Mouse (Mus musculus): ENCODE data around the gene Fam122a. TPM values are rescaled to one million over a fixed set of nuclear protein-coding genes. Genes with fewer than 3 reads are reported as not detected.

The Fam122a gene
- polyA plus RNA-seq, 1 experiment from 2014 or later: 20.5 TPM

GRCm38 (mm10) chr19:24452441-24452898 lies 24.7 kb downstream of the Fam122a start:
- no peak overlapping the region for H3K27ac ChIP-seq (ENCODE audit: low read length)
- H3K36me3 ChIP-seq (ENCODE audit: control insufficient read depth, insufficient read depth): no peaks in the 10 kb centered on the region
- peaks cover 15% of the 10 kb centered on the region for H3K4me1 ChIP-seq (ENCODE audit: control insufficient read depth, low read depth, low read length)
- no peaks in the 10 kb centered on the region for H3K27me3 ChIP-seq (ENCODE audit: control insufficient read depth, insufficient read depth, low read depth, low read length)
- peak; percentile 86 for ATAC-seq (ENCODE audit: low read depth)
- no peak overlapping the region for H3K4me3 ChIP-seq (ENCODE audit: low read depth, low read length)
- H3K9ac ChIP-seq (ENCODE audit: low read depth, low read length): no peak overlapping the region
- H3K9me3 ChIP-seq (replicated peaks; ENCODE audit: control insufficient read depth, low read length): no peaks in the 10 kb centered on the region
- H3K4me2 ChIP-seq (ENCODE audit: low read depth, low read length): peak overlapping the region; percentile 18; the same call in 1 of the 2 replicates
- WGBS (ENCODE audit: insufficient replicate concordance): 16% methylated on average over 3 of the region's 3 CpGs

GRCm38 (mm10) chr19:24451626-24452025 lies 25.5 kb downstream of the Fam122a start:
- no peak overlapping the region for H3K9ac ChIP-seq (ENCODE audit: low read depth, low read length)
- H3K4me1 ChIP-seq (ENCODE audit: control insufficient read depth, low read depth, low read length): peaks cover 15% of the 10 kb centered on the region
- no peaks in the 10 kb centered on the region for H3K27me3 ChIP-seq (ENCODE audit: control insufficient read depth, insufficient read depth, low read depth, low read length)
- ATAC-seq (ENCODE audit: low read depth): no peak
- 80% methylated on average over 3 of the region's 3 CpGs for WGBS (ENCODE audit: insufficient replicate concordance)
- H3K4me2 ChIP-seq (ENCODE audit: low read depth, low read length): no peak overlapping the region
- no peaks in the 10 kb centered on the region for H3K36me3 ChIP-seq (ENCODE audit: control insufficient read depth, insufficient read depth)
- no peak overlapping the region for H3K27ac ChIP-seq (ENCODE audit: low read length)
- no peak overlapping the region for H3K4me3 ChIP-seq (ENCODE audit: low read depth, low read length)
- H3K9me3 ChIP-seq (replicated peaks; ENCODE audit: control insufficient read depth, low read length): no peaks in the 10 kb centered on the region

- WGBS (ENCODE audit: insufficient replicate concordance): 57% methylated on average over 8 of the region's 8 CpGs
- ATAC-seq (ENCODE audit: low read depth): no peak
- no peaks in the 10 kb centered on the region for H3K36me3 ChIP-seq (ENCODE audit: control insufficient read depth, insufficient read depth)
These were observed 26.4 kb downstream of the Fam122a start for GRCm38 (mm10) chr19:24450740-24451139.

GRCm38 (mm10) chr19:24444322-24444721 lies 32.8 kb downstream of the Fam122a start:
- WGBS (ENCODE audit: insufficient replicate concordance): 58% methylated on average over 3 of the region's 3 CpGs

More at GRCm38 (mm10) chr19:24450740-24451139, 26.4 kb downstream of the Fam122a start:
- peaks cover 15% of the 10 kb centered on the region for H3K4me1 ChIP-seq (ENCODE audit: control insufficient read depth, low read depth, low read length)
- no peak overlapping the region for H3K4me3 ChIP-seq (ENCODE audit: low read depth, low read length)
- no peak overlapping the region for H3K9ac ChIP-seq (ENCODE audit: low read depth, low read length)
- H3K27ac ChIP-seq (ENCODE audit: low read length): no peak overlapping the region
- H3K9me3 ChIP-seq (replicated peaks; ENCODE audit: control insufficient read depth, low read length): no peaks in the 10 kb centered on the region
- no peak overlapping the region for H3K4me2 ChIP-seq (ENCODE audit: low read depth, low read length)
- H3K27me3 ChIP-seq (ENCODE audit: control insufficient read depth, insufficient read depth, low read depth, low read length): no peaks in the 10 kb centered on the region

GRCm38 (mm10) chr19:24439715-24440114 lies 37.4 kb downstream of the Fam122a start:
- Histone ChIP-seq H3K9me3 (replicated peaks; ENCODE audit: control insufficient read depth, low read length) (no peaks in the 10 kb centered on the region), H3K27me3 (ENCODE audit: control insufficient read depth, insufficient read depth, low read depth, low read length) (no peaks in the 10 kb centered on the region), H3K4me2 (ENCODE audit: low read depth, low read length) (no peak overlapping the region), H3K4me3 (ENCODE audit: low read depth, low read length) (no peak overlapping the region), H3K36me3 (ENCODE audit: control insufficient read depth, insufficient read depth) (no peaks in the 10 kb centered on the region), H3K9ac (ENCODE audit: low read depth, low read length) (no peak overlapping the region), H3K27ac (ENCODE audit: low read length) (no peak overlapping the region), H3K4me1 (ENCODE audit: control insufficient read depth, low read depth, low read length) (no peaks in the 10 kb centered on the region)
- ATAC-seq (ENCODE audit: low read depth): no peak
- 31% methylated on average over 4 of the region's 4 CpGs for WGBS (ENCODE audit: insufficient replicate concordance)

More at GRCm38 (mm10) chr19:24444322-24444721, 32.8 kb downstream of the Fam122a start:
- ATAC-seq (ENCODE audit: low read depth): no peak
- no peak overlapping the region for H3K27ac ChIP-seq (ENCODE audit: low read length)
- H3K9ac ChIP-seq (ENCODE audit: low read depth, low read length): no peak overlapping the region
- no peak overlapping the region for H3K4me2 ChIP-seq (ENCODE audit: low read depth, low read length)
- H3K4me1 ChIP-seq (ENCODE audit: control insufficient read depth, low read depth, low read length): no peaks in the 10 kb centered on the region
- H3K27me3 ChIP-seq (ENCODE audit: control insufficient read depth, insufficient read depth, low read depth, low read length): no peaks in the 10 kb centered on the region
- H3K36me3 ChIP-seq (ENCODE audit: control insufficient read depth, insufficient read depth): no peaks in the 10 kb centered on the region
- H3K4me3 ChIP-seq (ENCODE audit: low read depth, low read length): no peak overlapping the region
- H3K9me3 ChIP-seq (replicated peaks; ENCODE audit: control insufficient read depth, low read length): no peaks in the 10 kb centered on the region

- WGBS (ENCODE audit: insufficient replicate concordance): 70% methylated on average over 6 of the region's 6 CpGs
- no peaks in the 10 kb centered on the region for H3K36me3 ChIP-seq (ENCODE audit: control insufficient read depth, insufficient read depth)
- H3K9me3 ChIP-seq (replicated peaks; ENCODE audit: control insufficient read depth, low read length): no peaks in the 10 kb centered on the region
- no peak overlapping the region for H3K4me3 ChIP-seq (ENCODE audit: low read depth, low read length)
- H3K4me2 ChIP-seq (ENCODE audit: low read depth, low read length): no peak overlapping the region
- no peaks in the 10 kb centered on the region for H3K27me3 ChIP-seq (ENCODE audit: control insufficient read depth, insufficient read depth, low read depth, low read length)
- H3K9ac ChIP-seq (ENCODE audit: low read depth, low read length): no peak overlapping the region
- H3K4me1 ChIP-seq (ENCODE audit: control insufficient read depth, low read depth, low read length): no peaks in the 10 kb centered on the region
- no peak overlapping the region for H3K27ac ChIP-seq (ENCODE audit: low read length)
- no peak for ATAC-seq (ENCODE audit: low read depth)
These were observed 42.9 kb downstream of the Fam122a start for GRCm38 (mm10) chr19:24434291-24434690.

- Histone ChIP-seq H3K36me3 (ENCODE audit: control insufficient read depth, insufficient read depth) (no peaks in the 10 kb centered on the region), H3K4me2 (ENCODE audit: low read depth, low read length) (no peak overlapping the region), H3K27me3 (ENCODE audit: control insufficient read depth, insufficient read depth, low read depth, low read length) (no peaks in the 10 kb centered on the region), H3K9me3 (replicated peaks; ENCODE audit: control insufficient read depth, low read length) (no peaks in the 10 kb centered on the region), H3K9ac (ENCODE audit: low read depth, low read length) (no peak overlapping the region), H3K4me1 (ENCODE audit: control insufficient read depth, low read depth, low read length) (no peaks in the 10 kb centered on the region), H3K4me3 (ENCODE audit: low read depth, low read length) (no peak overlapping the region), H3K27ac (ENCODE audit: low read length) (no peak overlapping the region)
- 35% methylated on average over 5 of the region's 5 CpGs for WGBS (ENCODE audit: insufficient replicate concordance)
- no peak for ATAC-seq (ENCODE audit: low read depth)
These were observed 44.7 kb downstream of the Fam122a start for GRCm38 (mm10) chr19:24432447-24432846.

- no peak for ATAC-seq (ENCODE audit: low read depth)
- Histone ChIP-seq H3K9ac (ENCODE audit: low read depth, low read length) (no peak overlapping the region), H3K4me3 (ENCODE audit: low read depth, low read length) (no peak overlapping the region), H3K9me3 (replicated peaks; ENCODE audit: control insufficient read depth, low read length) (no peaks in the 10 kb centered on the region), H3K4me2 (ENCODE audit: low read depth, low read length) (no peak overlapping the region), H3K4me1 (ENCODE audit: control insufficient read depth, low read depth, low read length) (no peaks in the 10 kb centered on the region), H3K27me3 (ENCODE audit: control insufficient read depth, insufficient read depth, low read depth, low read length) (no peaks in the 10 kb centered on the region), H3K36me3 (ENCODE audit: control insufficient read depth, insufficient read depth) (no peaks in the 10 kb centered on the region), H3K27ac (ENCODE audit: low read length) (no peak overlapping the region)
- 68% methylated on average over 2 of the region's 2 CpGs for WGBS (ENCODE audit: insufficient replicate concordance)
These were observed 45.8 kb downstream of the Fam122a start for GRCm38 (mm10) chr19:24431381-24431780.

GRCm38 (mm10) chr19:24428011-24428410 lies 49.1 kb downstream of the Fam122a start:
- no peak overlapping the region for H3K4me2 ChIP-seq (ENCODE audit: low read depth, low read length)
- no peaks in the 10 kb centered on the region for H3K36me3 ChIP-seq (ENCODE audit: control insufficient read depth, insufficient read depth)
- WGBS (ENCODE audit: insufficient replicate concordance): 87% methylated on average over 3 of the region's 3 CpGs
- no peak for ATAC-seq (ENCODE audit: low read depth)
- no peaks in the 10 kb centered on the region for H3K27me3 ChIP-seq (ENCODE audit: control insufficient read depth, insufficient read depth, low read depth, low read length)
- H3K4me1 ChIP-seq (ENCODE audit: control insufficient read depth, low read depth, low read length): no peaks in the 10 kb centered on the region
- no peak overlapping the region for H3K4me3 ChIP-seq (ENCODE audit: low read depth, low read length)
- H3K27ac ChIP-seq (ENCODE audit: low read length): no peak overlapping the region
- H3K9me3 ChIP-seq (replicated peaks; ENCODE audit: control insufficient read depth, low read length): no peaks in the 10 kb centered on the region
- H3K9ac ChIP-seq (ENCODE audit: low read depth, low read length): no peak overlapping the region
